Mouse (Mus musculus) hindbrain, embryonic 16.5 days (tissue): ENCODE results near the gene Ankrd11. TPM values are rescaled to one million over a fixed set of nuclear protein-coding genes. Genes with fewer than 3 reads are reported as not detected.

Experiments used
- ATAC-seq: fragments of 200-750 bp; cut with Nextera tagmentation; 2 replicates; pipeline ENCODE4 v1.8.0; 2017; ENCODE audit warnings: moderate TSS enrichment, moderate library complexity
- H3K27ac ChIP-seq: fragments of 300-500 bp; sonication (generic); 2 replicates; pipeline ENCODE4 v1.5.1; 2014; ENCODE audit warnings: low read depth, mild to moderate bottlenecking, control low read depth, low read length, moderate library complexity
- H3K27me3 ChIP-seq: fragments of 300-500 bp; sonication (generic); replicated peaks from 2 replicates; pipeline ENCODE4 v1.6.1; 2014; ENCODE audit warnings: low read length; ENCODE audit not compliant: control insufficient read depth, insufficient read depth
- H3K36me3 ChIP-seq: fragments of 300-500 bp; sonication (generic); 2 replicates; pipeline ENCODE4 v1.6.1; 2014; ENCODE audit warnings: mild to moderate bottlenecking, low read length, moderate library complexity, mixed read lengths; ENCODE audit not compliant: control insufficient read depth, insufficient read depth
- H3K4me1 ChIP-seq: fragments of 300-500 bp; sonication (generic); 2 replicates; pipeline ENCODE4 v1.6.1; 2014; ENCODE audit warnings: low read depth, low read length; ENCODE audit not compliant: control insufficient read depth, insufficient read depth
- H3K4me2 ChIP-seq: fragments of 300-500 bp; sonication (generic); 2 replicates; pipeline ENCODE4 v1.6.1; 2014; ENCODE audit warnings: mild to moderate bottlenecking, low read length, control low read depth, moderate library complexity
- H3K4me3 ChIP-seq: fragments of 300-500 bp; sonication (generic); 2 replicates; pipeline ENCODE4 v1.5.1; 2014; ENCODE audit warnings: mild to moderate bottlenecking, low read length, control low read depth, moderate library complexity
- H3K9ac ChIP-seq: fragments of 300-500 bp; sonication (generic); 2 replicates; pipeline ENCODE4 v1.6.1; 2014; ENCODE audit warnings: low read depth, mild to moderate bottlenecking, control low read depth, low read length, moderate library complexity
- H3K9me3 ChIP-seq: fragments of 300-500 bp; sonication (generic); 2 replicates; pipeline ENCODE4 v1.6.1; 2014; ENCODE audit warnings: mild to moderate bottlenecking, low read length, moderate library complexity; ENCODE audit not compliant: control insufficient read depth
- WGBS: fragments of 180-500 bp; shearing (Covaris S2); extraction: QIAGEN DNeasy Blood & Tissue Kit; methylation state at CpG from one replicate; pipeline ENCODE4 v1.1.7; 2014; 5-methylcytosine and 5-hydroxymethylcytosine counted together
- polyA plus RNA-seq: library from polyadenylated mRNA; unstranded; fragments of >200 nt; fragmentation: Nextera tagmentation; extraction: Ambion mirVana; gene quantifications from 2 replicates; pipeline ENCODE4 v1.2.1, GENCODE M21; 2015

Gene Ankrd11
- polyA plus RNA-seq, 1 experiment from 2014 or later, result 22.9 TPM

- peaks cover 5% of the 10 kb centered on the region for H3K4me1 ChIP-seq
- no peak overlapping the region for H3K4me3 ChIP-seq
- no peaks in the 10 kb centered on the region for H3K27me3 ChIP-seq
- H3K9ac ChIP-seq, result no peak overlapping the region
- no peaks in the 10 kb centered on the region for H3K36me3 ChIP-seq
- no peak overlapping the region for H3K27ac ChIP-seq
- 38% methylated on average over 2 of the region's 2 CpGs for WGBS
- no peak for ATAC-seq
- no peaks in the 10 kb centered on the region for H3K9me3 ChIP-seq
- H3K4me2 ChIP-seq, result no peak overlapping the region
These were observed 54.8 kb downstream of the Ankrd11 start for GRCm38 (mm10) chr8:122987255-122987654.

DNA sequence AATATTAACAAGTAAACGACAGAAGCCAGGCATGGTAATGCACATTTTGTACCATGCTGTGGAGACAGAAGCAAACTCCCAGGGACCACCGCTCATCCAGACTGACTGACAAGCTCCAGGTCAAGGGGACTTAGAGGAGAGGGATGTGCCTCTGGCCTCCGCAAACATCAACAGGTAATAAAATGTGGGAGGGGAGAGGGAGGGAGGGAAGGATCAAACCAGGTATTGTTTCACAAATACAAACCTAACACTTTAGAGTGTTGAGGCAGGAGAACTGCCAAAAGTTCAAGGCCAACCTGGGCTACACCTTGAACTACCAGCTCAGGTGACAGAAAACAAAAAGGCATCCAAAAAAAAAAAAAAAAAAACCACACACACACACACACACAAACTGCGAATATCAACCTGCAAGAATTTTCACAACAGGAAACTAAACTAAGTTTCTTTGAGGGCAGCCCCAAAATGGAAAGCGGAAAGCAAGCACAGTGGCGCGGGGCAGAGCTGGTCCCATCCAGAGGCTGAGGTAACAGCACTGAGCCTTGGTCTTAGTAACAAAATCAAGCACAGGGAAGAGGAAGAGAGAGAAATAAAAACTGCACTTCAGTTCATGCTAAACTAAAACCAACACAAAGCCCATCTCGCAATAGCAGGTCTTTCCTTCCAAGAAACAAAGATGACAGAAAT is 55.4 kb downstream of the Ankrd11 start:
- H3K4me1 ChIP-seq, result peaks cover 4% of the 10 kb centered on the region
- H3K36me3 ChIP-seq, result no peaks in the 10 kb centered on the region
- no peak overlapping the region for H3K4me2 ChIP-seq
- 82% methylated on average over 8 of the region's 8 CpGs for WGBS
- no peak overlapping the region for H3K4me3 ChIP-seq
- H3K27me3 ChIP-seq, result no peaks in the 10 kb centered on the region
- no peak for ATAC-seq
- no peak overlapping the region for H3K9ac ChIP-seq
- no peaks in the 10 kb centered on the region for H3K9me3 ChIP-seq
- no peak overlapping the region for H3K27ac ChIP-seq

- Histone ChIP-seq H3K4me1 (peaks cover 6% of the 10 kb centered on the region), H3K36me3 (no peaks in the 10 kb centered on the region), H3K27me3 (no peaks in the 10 kb centered on the region), H3K9ac (no peak overlapping the region), H3K9me3 (no peaks in the 10 kb centered on the region), H3K27ac (no peak overlapping the region), H3K4me3 (no peak overlapping the region), H3K4me2 (no peak overlapping the region)
- WGBS, result 90% methylated on average over 3 of the region's 3 CpGs
- ATAC-seq, result no peak
These were observed 57.9 kb downstream of the Ankrd11 start for GRCm38 (mm10) chr8:122984175-122984574.

DNA sequence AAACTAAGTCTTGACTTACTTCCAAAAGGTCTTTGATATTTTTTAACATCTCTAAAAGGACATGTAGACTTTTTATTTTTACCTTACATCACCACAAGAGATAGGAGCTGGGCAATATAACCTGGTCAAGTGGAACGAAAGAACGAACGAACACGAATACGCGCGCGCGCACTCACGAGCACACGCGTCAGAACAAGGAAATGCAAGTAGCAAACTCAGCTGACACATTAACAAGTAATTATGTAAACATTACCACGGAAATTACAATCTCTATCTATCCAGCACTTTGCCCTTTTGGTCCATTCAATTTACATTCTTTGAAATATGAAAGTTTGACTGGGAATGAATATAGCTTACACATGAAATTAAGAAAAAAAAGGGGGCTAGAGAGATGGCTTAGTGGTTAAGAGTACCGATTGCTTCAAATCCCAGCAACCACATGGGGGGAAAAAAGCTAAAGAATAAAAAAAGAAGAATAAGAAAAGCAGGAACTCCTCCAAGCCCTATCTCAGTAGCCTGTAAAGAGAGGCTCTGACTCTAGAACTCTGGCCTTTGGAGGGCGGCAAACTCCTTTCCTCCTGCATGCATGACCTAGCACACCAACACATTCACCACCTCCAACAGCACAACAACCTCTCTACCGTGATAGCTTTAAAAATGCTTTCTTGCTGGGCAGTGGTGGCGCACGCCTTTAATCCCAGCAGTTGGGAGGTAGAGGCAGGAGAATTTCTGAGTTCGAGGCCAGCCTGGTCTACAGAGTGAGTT is 58.7 kb downstream of the Ankrd11 start:
- 86% methylated on average over 19 of the region's 19 CpGs for WGBS
- Histone ChIP-seq H3K4me3 (no peak overlapping the region), H3K9me3 (no peaks in the 10 kb centered on the region), H3K9ac (no peak overlapping the region), H3K27ac (no peak overlapping the region), H3K27me3 (no peaks in the 10 kb centered on the region), H3K36me3 (no peaks in the 10 kb centered on the region), H3K4me1 (peaks cover 6% of the 10 kb centered on the region), H3K4me2 (no peak overlapping the region)
- no peak for ATAC-seq

DNA sequence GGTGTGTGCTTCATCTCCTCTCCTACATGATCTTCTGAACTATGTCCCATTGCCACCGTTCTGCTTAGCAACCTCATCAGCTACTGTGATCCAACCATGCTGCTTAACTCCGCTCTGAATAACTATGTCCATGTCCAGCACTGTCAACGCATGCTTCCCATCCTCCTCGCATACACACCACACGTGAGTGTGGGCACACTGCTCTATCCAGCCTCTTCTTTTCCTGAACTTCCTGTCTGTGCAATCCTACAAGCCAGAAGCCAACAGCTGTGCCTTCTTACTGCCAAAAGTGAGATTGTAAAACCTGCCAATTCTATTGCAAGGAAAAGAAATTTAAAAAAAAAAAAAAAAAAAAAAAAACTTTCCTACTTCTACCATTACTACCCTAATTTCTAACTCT is 60.4 kb downstream of the Ankrd11 start:
- Histone ChIP-seq H3K27ac (no peak overlapping the region), H3K27me3 (no peaks in the 10 kb centered on the region), H3K4me2 (no peak overlapping the region), H3K4me3 (no peak overlapping the region), H3K9me3 (no peaks in the 10 kb centered on the region), H3K9ac (no peak overlapping the region), H3K4me1 (0 out of 2 replicates have a peak, but pooled peaks cover 2% of the 10 kb centered on the region), H3K36me3 (no peaks in the 10 kb centered on the region)
- 91% methylated on average over 5 of the region's 5 CpGs for WGBS
- ATAC-seq, result no peak

DNA sequence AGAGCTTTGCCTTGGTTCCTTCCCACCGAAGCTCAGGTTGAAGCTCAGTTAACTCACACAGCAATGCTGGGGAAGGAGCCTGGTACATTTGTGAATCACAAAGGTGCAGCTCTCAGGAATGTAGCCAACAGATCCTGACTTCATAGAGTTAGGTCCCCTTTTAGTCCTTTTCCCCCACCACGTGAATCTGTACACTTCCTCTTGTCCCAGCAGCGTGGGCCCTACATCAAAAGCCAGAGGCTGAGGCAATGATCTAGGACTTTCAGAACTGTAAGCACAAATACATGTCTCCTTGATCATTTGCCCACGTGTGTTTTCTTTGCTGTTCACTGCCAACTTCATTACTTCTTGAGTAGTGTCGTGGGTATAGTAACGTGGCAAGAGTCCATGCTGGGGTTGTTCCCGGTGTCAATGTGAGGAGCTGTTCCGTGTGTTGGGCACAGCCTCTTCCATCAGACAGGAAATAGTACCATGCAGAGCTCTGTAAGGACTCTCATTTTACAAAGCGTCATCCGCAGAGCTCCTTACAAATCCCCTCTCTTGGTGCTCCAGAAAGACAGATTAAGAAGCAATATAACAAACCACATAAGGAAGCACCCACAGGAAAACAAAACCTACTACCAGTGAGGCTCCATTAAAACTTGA is 62.1 kb downstream of the Ankrd11 start:
- ATAC-seq, result no peak
- Histone ChIP-seq H3K36me3 (no peaks in the 10 kb centered on the region), H3K4me3 (no peak overlapping the region), H3K9ac (no peak overlapping the region), H3K27me3 (no peaks in the 10 kb centered on the region), H3K27ac (0 out of 2 replicates have a peak overlapping the region, but pooled peaks have one; percentile 10), H3K4me1 (0 out of 2 replicates have a peak, but pooled peaks cover 2% of the 10 kb centered on the region), H3K4me2 (no peak overlapping the region), H3K9me3 (no peaks in the 10 kb centered on the region)
- 65% methylated on average over 10 of the region's 10 CpGs for WGBS

GRCm38 (mm10) chr8:122979424-122979823 is 62.7 kb downstream of the Ankrd11 start:
- no peaks in the 10 kb centered on the region for H3K36me3 ChIP-seq
- H3K4me1 ChIP-seq, result 0 out of 2 replicates have a peak, but pooled peaks cover 2% of the 10 kb centered on the region
- ATAC-seq, result no peak
- H3K27ac ChIP-seq, result peak overlapping the region; percentile 10; the same call in 1 of the 2 replicates
- H3K4me3 ChIP-seq, result no peak overlapping the region
- no peak overlapping the region for H3K9ac ChIP-seq
- no peaks in the 10 kb centered on the region for H3K9me3 ChIP-seq
- WGBS, result 92% methylated on average over 3 of the region's 3 CpGs
- no peak overlapping the region for H3K4me2 ChIP-seq
- H3K27me3 ChIP-seq, result no peaks in the 10 kb centered on the region

DNA sequence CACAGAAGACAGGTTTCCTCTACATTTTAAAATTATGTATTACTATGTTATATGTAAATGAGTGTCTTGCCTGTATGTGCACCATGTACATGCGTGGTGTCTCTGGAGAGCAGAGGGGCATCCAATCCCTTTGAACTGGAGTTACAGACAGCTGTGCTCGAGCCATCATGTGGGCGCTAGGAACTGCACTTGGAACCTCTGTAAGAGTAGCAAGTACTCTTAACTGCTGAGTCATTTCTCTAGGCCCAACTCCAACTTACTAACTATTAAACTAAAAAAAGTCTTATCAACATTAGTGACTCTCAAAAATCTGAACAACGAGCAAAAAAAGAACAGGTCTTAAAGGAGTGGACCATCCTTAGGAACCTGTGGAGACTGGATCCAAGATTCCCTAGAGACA is 66.0 kb downstream of the Ankrd11 start:
- Histone ChIP-seq H3K9ac (no peak overlapping the region), H3K4me2 (no peak overlapping the region), H3K9me3 (no peaks in the 10 kb centered on the region), H3K27me3 (no peaks in the 10 kb centered on the region), H3K4me3 (no peak overlapping the region), H3K4me1 (0 out of 2 replicates have a peak, but pooled peaks cover 2% of the 10 kb centered on the region), H3K27ac (no peak overlapping the region), H3K36me3 (no peaks in the 10 kb centered on the region)
- 95% methylated on average over 4 of the region's 4 CpGs for WGBS
- no peak for ATAC-seq
